Mouse (Mus musculus): ENCODE measurements around the gene Htr6.

DNA sequence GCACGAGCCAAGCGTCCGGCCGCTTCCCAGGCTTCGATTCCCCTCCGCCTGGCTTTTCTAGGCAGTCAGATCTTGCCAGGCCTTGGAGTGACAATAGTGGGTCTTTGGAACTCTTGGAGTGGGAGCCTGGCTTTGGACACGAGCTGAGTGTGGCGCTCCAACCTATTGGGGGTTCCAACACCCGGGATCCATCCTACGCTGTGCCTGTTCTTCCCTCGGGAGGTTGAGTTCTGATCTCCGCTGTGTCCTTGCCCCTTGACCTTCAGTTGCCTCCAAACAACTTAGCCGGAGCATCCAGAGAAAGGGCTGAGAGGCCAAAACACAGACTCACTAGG, 17.8 kb upstream of the Htr6 start:
- TF ChIP-seq POLR2A (IDR thresholded peaks at IDR 0.05; ENCODE audit: low read depth, low read length): no peak
- TF ChIP-seq CTCF (conservative IDR thresholded peaks at IDR 0.05; ENCODE audit: insufficient read depth, insufficient read length, low read depth, low read length): no peak

Data from kidney, adult 2 months (tissue).